Mouse (Mus musculus) embryonic fibroblast, embryonic 13.5 days (primary cell): Measurements from ENCODE around the gene Il4.
"Not testable (repeated sequence)": the region's sequence is repeated elsewhere in the genome, so short reads cannot be mapped to it uniquely, and the experiment has no call there.

Experiments
- CTCF ChIP-seq: IDR thresholded peaks from 2 replicates; pipeline ENCODE4 v1.5.1; 2011; ENCODE audit warnings: mild to moderate bottlenecking, control low read depth, low read length, moderate library complexity, borderline replicate concordance; ENCODE audit not compliant: insufficient read depth
- POLR2A ChIP-seq: IDR thresholded peaks from 2 replicates; pipeline ENCODE4 v1.6.1; 2011; ENCODE audit warnings: low read depth, mild to moderate bottlenecking, control low read depth, low read length, moderate library complexity

GRCm38 (mm10) chr11:53557992-53558391 is 60.5 kb downstream of the Il4 start:
- not testable (repeated sequence) for TF ChIP-seq POLR2A, CTCF
